Mouse (Mus musculus): ENCODE measurements around the gene 5530400C23Rik. TPM values are rescaled to one million over a fixed set of nuclear protein-coding genes. Genes with fewer than 3 reads are reported as not detected.
"Not testable (repeated sequence)": the region's sequence is repeated elsewhere in the genome, so short reads cannot be mapped to it uniquely, and the experiment has no call there.

The 5530400C23Rik gene
- polyA plus RNA-seq (2015; fragmentation: Nextera tagmentation; extraction: Ambion mirVana): not detected in 2 replicates

GRCm38 (mm10) chr6:133291916-133292315, at the start of gene 5530400C23Rik:
TSS of gene 5530400C23Rik (plus strand) at chr6:133292216.
- H3K9ac ChIP-seq; H3K4me1 ChIP-seq; H3K4me2 ChIP-seq (replicated peaks); H3K4me3 ChIP-seq; H3K27ac ChIP-seq; H3K9me3 ChIP-seq; ATAC-seq (ENCODE audit: low FRiP score, low read depth); H3K27me3 ChIP-seq; H3K36me3 ChIP-seq: not testable (repeated sequence)

- Histone ChIP-seq H3K9me3 (no peaks in the 10 kb centered on the region), H3K27me3 (no peaks in the 10 kb centered on the region), H3K4me3 (no peak overlapping the region), H3K4me2 (replicated peaks) (no peak overlapping the region), H3K27ac (no peak overlapping the region), H3K36me3 (no peaks in the 10 kb centered on the region), H3K4me1 (no peaks in the 10 kb centered on the region), H3K9ac (no peak overlapping the region)
- 77% methylated on average over 3 of the region's 3 CpGs for WGBS
- no peak for ATAC-seq (ENCODE audit: low FRiP score, low read depth)
These were observed 14.1 kb downstream of the 5530400C23Rik start for GRCm38 (mm10) chr6:133305952-133306715.

- WGBS: 90% methylated on average over 2 of the region's 2 CpGs
- not testable (repeated sequence) for H3K9ac ChIP-seq; H3K4me3 ChIP-seq; H3K27me3 ChIP-seq; H3K36me3 ChIP-seq; H3K9me3 ChIP-seq; H3K4me1 ChIP-seq; ATAC-seq (ENCODE audit: low FRiP score, low read depth); H3K4me2 ChIP-seq (replicated peaks); H3K27ac ChIP-seq
These were observed 21.9 kb downstream of the 5530400C23Rik start for GRCm38 (mm10) chr6:133313896-133314295.

- Histone ChIP-seq H3K9ac (no peak overlapping the region), H3K4me3 (no peak overlapping the region), H3K9me3 (no peaks in the 10 kb centered on the region), H3K27ac (no peak overlapping the region), H3K27me3 (no peaks in the 10 kb centered on the region), H3K36me3 (no peaks in the 10 kb centered on the region), H3K4me1 (no peaks in the 10 kb centered on the region), H3K4me2 (replicated peaks) (no peak overlapping the region)
- 78% methylated on average over 1 of the region's 1 CpGs for WGBS
- no peak for ATAC-seq (ENCODE audit: low FRiP score, low read depth)
These were observed 46.5 kb downstream of the 5530400C23Rik start for GRCm38 (mm10) chr6:133338535-133338934.

GRCm38 (mm10) chr6:133341731-133342130, 49.7 kb downstream of the 5530400C23Rik start:
- 28% methylated on average over 5 of the region's 5 CpGs for WGBS

More at GRCm38 (mm10) chr6:133341731-133342130, 49.7 kb downstream of the 5530400C23Rik start:
- H3K27me3 ChIP-seq; H3K4me2 ChIP-seq (replicated peaks); H3K9ac ChIP-seq; H3K36me3 ChIP-seq; H3K4me3 ChIP-seq; H3K9me3 ChIP-seq; H3K4me1 ChIP-seq; H3K27ac ChIP-seq; ATAC-seq (ENCODE audit: low FRiP score, low read depth): not testable (repeated sequence)

Other genes with a start within 250 kb of the 5530400C23Rik start
- gene Tas2r140, start 236.4 kb upstream of the 5530400C23Rik start, polyA plus RNA-seq (2015; fragmentation: Nextera tagmentation; extraction: Ambion mirVana): not detected in 2 replicates
- gene Smim10l1, start 187.3 kb upstream of the 5530400C23Rik start, polyA plus RNA-seq (2015; fragmentation: Nextera tagmentation; extraction: Ambion mirVana): 103 and 115 TPM in 2 replicates

All from limb, embryonic 13.5 days (tissue).